Mouse (Mus musculus) CH12.LX (cell line): Measurements from ENCODE around the gene Abcc3. TPM values are rescaled to one million over a fixed set of nuclear protein-coding genes. Genes with fewer than 3 reads are reported as not detected.

Source experiments
- DNase-seq: peaks from one replicate; pipeline ENCODE4 v3.0.0-alpha.2; 2013; ENCODE audit errors: extremely low read depth
- H3K27ac ChIP-seq: 2 replicates; pipeline ENCODE4 v1.5.1; 2012; ENCODE audit warnings: low read depth, mild to moderate bottlenecking, control low read depth, moderate library complexity; ENCODE audit not compliant: insufficient read depth
- H3K27me3 ChIP-seq: replicated peaks from 2 replicates; pipeline ENCODE3; 2012; ENCODE audit warnings: inconsistent platforms
- H3K36me3 ChIP-seq, 2 experiments: replicated peaks in 1 of 2; 2 replicates each; pipeline versions ENCODE3 to v1.6.1; 2012; ENCODE audit warnings: inconsistent platforms in 1 of 2, low read length in 1 of 2, mild to moderate bottlenecking in 1 of 2, mixed read lengths in 1 of 2, moderate library complexity in 1 of 2; ENCODE audit not compliant: control insufficient read depth in 1 of 2, insufficient read depth in 1 of 2
- H3K4me1 ChIP-seq, 2 experiments: 2 replicates each; pipeline ENCODE4 v1.6.1; 2012; ENCODE audit warnings: inconsistent platforms in 1 of 2, moderate library complexity in 1 of 2; ENCODE audit not compliant: insufficient read depth in 2 of 2, control insufficient read depth in 1 of 2
- H3K4me2 ChIP-seq: 2 replicates; pipeline ENCODE4 v1.6.1; 2012; ENCODE audit warnings: low read depth, mild to moderate bottlenecking, control low read depth; ENCODE audit not compliant: poor library complexity, insufficient read depth, severe bottlenecking
- H3K4me3 ChIP-seq, 3 experiments: fragments of 150-350 bp in 1 of 3; sonication (generic) in 1 of 3; replicated peaks in 1 of 3; 2 replicates each; pipeline versions ENCODE3 to v1.5.1; 2011 to 2012; ENCODE audit warnings: low read depth in 2 of 3, low read length in 2 of 3, mild to moderate bottlenecking in 2 of 3, moderate library complexity in 2 of 3, control low read depth in 1 of 3, improper control_type of control experiment in 1 of 3, inconsistent platforms in 1 of 3, mixed read lengths in 1 of 3; ENCODE audit not compliant: poor library complexity in 1 of 3
- H3K79me2 ChIP-seq: replicated peaks from 2 replicates; pipeline ENCODE4 v1.6.1; 2012; ENCODE audit warnings: mild to moderate bottlenecking, moderate library complexity; ENCODE audit not compliant: control insufficient read depth, poor library complexity, insufficient read depth, severe bottlenecking; ENCODE audit errors: extremely low read depth
- H3K9ac ChIP-seq: 2 replicates; pipeline ENCODE4 v1.6.1; 2012; ENCODE audit warnings: low read depth, mild to moderate bottlenecking, control low read depth, moderate library complexity; ENCODE audit not compliant: insufficient read depth
- H3K9me3 ChIP-seq: replicated peaks from 2 replicates; pipeline ENCODE3; 2012; ENCODE audit warnings: low read length, inconsistent platforms, mixed read lengths
- BHLHE40 ChIP-seq: IDR thresholded peaks from 2 replicates; pipeline ENCODE4 v1.6.1; 2011; ENCODE audit warnings: mild to moderate bottlenecking, low read depth, low read length, improper control_type of control experiment
- CHD1 ChIP-seq: IDR thresholded peaks from 2 replicates; pipeline ENCODE4 v1.6.1; 2012; ENCODE audit warnings: low read depth, low read length, improper control_type of control experiment, inconsistent platforms
- CHD2 ChIP-seq: IDR thresholded peaks from 2 replicates; pipeline ENCODE4 v1.6.1; 2011; ENCODE audit warnings: low read length, improper control_type of control experiment
- CTCF ChIP-seq, 2 experiments: IDR thresholded peaks in 1 of 2; conservative IDR thresholded peaks in 1 of 2; 2 replicates each; pipeline ENCODE4 v1.5.1; 2011 to 2012; ENCODE audit warnings: low read depth in 2 of 2, low read length in 2 of 2, improper control_type of control experiment in 1 of 2, inconsistent platforms in 1 of 2, mild to moderate bottlenecking in 1 of 2, moderate library complexity in 1 of 2
- E2F4 ChIP-seq: IDR thresholded peaks from 2 replicates; pipeline ENCODE4 v1.6.1; 2011; ENCODE audit warnings: low read depth, low read length, improper control_type of control experiment; ENCODE audit not compliant: insufficient replicate concordance
- ELF1 ChIP-seq: IDR thresholded peaks from 2 replicates; pipeline ENCODE4 v1.6.1; 2014; ENCODE audit warnings: low read depth, mild to moderate bottlenecking, inconsistent platforms, low read length, improper control_type of control experiment
- EP300 ChIP-seq: IDR thresholded peaks from 2 replicates; pipeline ENCODE4 v1.6.1; 2011; ENCODE audit warnings: low read length, improper control_type of control experiment
- ETS1 ChIP-seq: conservative IDR thresholded peaks from 2 replicates; pipeline ENCODE4 v1.6.1; 2012; ENCODE audit warnings: low read depth, mild to moderate bottlenecking, inconsistent platforms, low read length, improper control_type of control experiment, moderate library complexity
- GABPA ChIP-seq: IDR thresholded peaks from 2 replicates; pipeline ENCODE4 v1.6.1; 2012; ENCODE audit warnings: low read depth, low read length, improper control_type of control experiment, inconsistent platforms; ENCODE audit not compliant: insufficient replicate concordance
- HCFC1 ChIP-seq: IDR thresholded peaks from 2 replicates; pipeline ENCODE4 v1.6.1; 2012; ENCODE audit warnings: low read depth, mild to moderate bottlenecking, inconsistent platforms, low read length, improper control_type of control experiment
- IRF4 ChIP-seq: IDR thresholded peaks from 2 replicates; pipeline ENCODE4 v1.6.1; 2014; ENCODE audit warnings: low read depth, mild to moderate bottlenecking, inconsistent platforms, low read length, improper control_type of control experiment
- JUN ChIP-seq: IDR thresholded peaks from 2 replicates; pipeline ENCODE4 v1.6.1; 2011; ENCODE audit warnings: low read depth, mild to moderate bottlenecking, low read length, improper control_type of control experiment, moderate library complexity; ENCODE audit not compliant: insufficient read depth
- JUND ChIP-seq: conservative IDR thresholded peaks from 2 replicates; pipeline ENCODE4 v1.6.1; 2011; ENCODE audit warnings: low read depth, low read length, improper control_type of control experiment
- KAT2A ChIP-seq: IDR thresholded peaks from 2 replicates; pipeline ENCODE4 v1.6.1; 2012; ENCODE audit warnings: low read length, improper control_type of control experiment, inconsistent platforms; ENCODE audit not compliant: insufficient replicate concordance
- MAFK ChIP-seq: IDR thresholded peaks from 2 replicates; pipeline ENCODE4 v1.6.1; 2011; ENCODE audit warnings: low read length, improper control_type of control experiment; ENCODE audit not compliant: insufficient replicate concordance
- MAX ChIP-seq: IDR thresholded peaks from 2 replicates; pipeline ENCODE4 v1.6.1; 2011; ENCODE audit warnings: low read length, improper control_type of control experiment
- MAZ ChIP-seq: IDR thresholded peaks from 2 replicates; pipeline ENCODE4 v1.6.1; 2012; ENCODE audit warnings: low read depth, mild to moderate bottlenecking, inconsistent platforms, low read length, improper control_type of control experiment, moderate library complexity
- MEF2A ChIP-seq: IDR thresholded peaks from 2 replicates; pipeline ENCODE4 v1.6.1; 2014; ENCODE audit warnings: low read depth, mild to moderate bottlenecking, inconsistent platforms, low read length, improper control_type of control experiment, borderline replicate concordance
- MXI1 ChIP-seq: IDR thresholded peaks from 2 replicates; pipeline ENCODE4 v1.6.1; 2011; ENCODE audit warnings: mild to moderate bottlenecking, low read depth, low read length, improper control_type of control experiment
- MYC ChIP-seq: IDR thresholded peaks from 2 replicates; pipeline ENCODE4 v1.6.1; 2011; ENCODE audit warnings: low read depth, mild to moderate bottlenecking, improper control_type of control experiment, low read length
- NELFE ChIP-seq: IDR thresholded peaks from 2 replicates; pipeline ENCODE4 v1.6.1; 2011; ENCODE audit warnings: low read depth, low read length, improper control_type of control experiment
- NRF1 ChIP-seq: IDR thresholded peaks from 2 replicates; pipeline ENCODE4 v1.6.1; 2014; ENCODE audit warnings: low read depth, mild to moderate bottlenecking, inconsistent platforms, low read length, improper control_type of control experiment, moderate library complexity
- PAX5 ChIP-seq: IDR thresholded peaks from 2 replicates; pipeline ENCODE4 v1.6.1; 2012; ENCODE audit warnings: low read length, inconsistent platforms, mixed read lengths
- POLR2A ChIP-seq: IDR thresholded peaks from 2 replicates; pipeline ENCODE4 v1.6.1; 2011; ENCODE audit warnings: low read depth, mild to moderate bottlenecking, improper control_type of control experiment, low read length
- POLR2AphosphoS2 ChIP-seq: IDR thresholded peaks from 2 replicates; pipeline ENCODE4 v1.6.1; 2011; ENCODE audit warnings: low read depth, low read length, improper control_type of control experiment
- RAD21 ChIP-seq: IDR thresholded peaks from 2 replicates; pipeline ENCODE4 v1.6.1; 2011; ENCODE audit warnings: low read depth, mild to moderate bottlenecking, low read length, improper control_type of control experiment, moderate library complexity
- RCOR1 ChIP-seq: conservative IDR thresholded peaks from 2 replicates; pipeline ENCODE4 v1.6.1; 2012; ENCODE audit warnings: low read depth, mild to moderate bottlenecking, inconsistent platforms, low read length, improper control_type of control experiment
- SIN3A ChIP-seq: IDR thresholded peaks from 2 replicates; pipeline ENCODE4 v1.6.1; 2012; ENCODE audit warnings: low read length, improper control_type of control experiment, inconsistent platforms
- SMC3 ChIP-seq: IDR thresholded peaks from 2 replicates; pipeline ENCODE4 v1.6.1; 2011; ENCODE audit warnings: low read depth, low read length, improper control_type of control experiment
- TBP ChIP-seq: conservative IDR thresholded peaks from 2 replicates; pipeline ENCODE4 v1.6.1; 2011; ENCODE audit warnings: low read depth, low read length, improper control_type of control experiment
- TCF12 ChIP-seq: IDR thresholded peaks from 2 replicates; pipeline ENCODE4 v1.6.1; 2014; ENCODE audit warnings: low read depth, mild to moderate bottlenecking, inconsistent platforms, low read length, improper control_type of control experiment
- UBTF ChIP-seq: IDR thresholded peaks from 2 replicates; pipeline ENCODE4 v1.6.1; 2012; ENCODE audit warnings: low read depth, mild to moderate bottlenecking, inconsistent platforms, low read length, improper control_type of control experiment, moderate library complexity
- USF1 ChIP-seq: IDR thresholded peaks from 2 replicates; pipeline ENCODE4 v1.6.1; 2014; ENCODE audit warnings: low read depth, mild to moderate bottlenecking, inconsistent platforms, low read length, improper control_type of control experiment
- USF2 ChIP-seq: conservative IDR thresholded peaks from 2 replicates; pipeline ENCODE4 v1.6.1; 2011; ENCODE audit warnings: low read depth, low read length, improper control_type of control experiment
- ZC3H11A ChIP-seq: IDR thresholded peaks from 2 replicates; pipeline ENCODE4 v1.6.1; 2012; ENCODE audit warnings: low read depth, mild to moderate bottlenecking, inconsistent platforms, low read length, improper control_type of control experiment
- ZKSCAN1 ChIP-seq: IDR thresholded peaks from 2 replicates; pipeline ENCODE4 v1.6.1; 2012; ENCODE audit warnings: low read depth, inconsistent platforms, low read length, improper control_type of control experiment, borderline replicate concordance
- ZMIZ1 ChIP-seq: IDR thresholded peaks from 2 replicates; pipeline ENCODE4 v1.6.1; 2012; ENCODE audit warnings: low read depth, mild to moderate bottlenecking, inconsistent platforms, low read length, improper control_type of control experiment
- ZNF384 ChIP-seq: IDR thresholded peaks from 2 replicates; pipeline ENCODE4 v1.6.1; 2012; ENCODE audit warnings: low read depth, low read length, improper control_type of control experiment, inconsistent platforms
- dilution Hi-C: fragments of 300-500 bp; cut with MboI; formaldehyde crosslinking; loops from 2 replicates; pipeline ENCODE4 v1.14.3; 2020; ENCODE audit warnings: low sequenced_read_pairs; ENCODE audit not compliant: extremely low pct_unique_long_range_greater_than_20kb, extremely low pct_ligation_motif_present
- in situ Hi-C: fragments of 300-500 bp; cut with MboI; formaldehyde crosslinking; loops from 3 replicates; pipeline ENCODE4 v1.14.3; 2019; ENCODE audit warnings: low sequenced_read_pairs, low pct_ligation_motif_present, low pct_unique_long_range_greater_than_20kb, mixed read lengths
- polyA plus RNA-seq: library from polyadenylated mRNA; unstranded; fragments of >175 nt; gene quantifications from 2 replicates; pipeline ENCODE4 v1.2.1, GENCODE M21; 2012; ENCODE audit warnings: low read depth; ENCODE audit not compliant: insufficient read length
- total RNA-seq, 2 experiments: library from RNA; depleted of rRNA; stranded (reverse); fragments of 300-350 nt in 1 of 2; fragments of >200 nt in 1 of 2; gene quantifications; 2 replicates each; pipeline ENCODE4 v1.2.3; 2012 to 2014

Gene Abcc3
- total and polyA plus RNA-seq, 3 experiments: 0.21 to 0.66 (median 0.40) TPM

- TF ChIP-seq POLR2A (no peak), TBP (no peak), ZNF384 (peak; percentile 88), TCF12 (peak; percentile 82), MYC (peak; percentile 86), RCOR1 (peak; percentile 94), MEF2A (peak; percentile 74; the same call in 1 of the 2 replicates), ZKSCAN1 (no peak), CTCF (conservative IDR thresholded peaks at IDR 0.05 in 1 of 2, IDR thresholded peaks at IDR 0.05 in 1 of 2; ENCODE audit: low read depth in 2 of 2, low read length in 2 of 2) (no peak), USF1 (no peak), SIN3A (peak; percentile 38; the same call in 1 of the 2 replicates), RAD21 (no peak), MAX (peak; percentile 75), UBTF (no peak), KAT2A (no peak), MXI1 (peak; percentile 41; the same call in 1 of the 2 replicates), USF2 (no peak), HCFC1 (no peak), PAX5 (no peak), MAFK (no peak; the same call in 1 of the 2 replicates), ZC3H11A (no peak), E2F4 (no peak), POLR2AphosphoS2 (no peak), JUND (peak; percentile 86), JUN (peak; percentile 75), CHD2 (peak; percentile 29; the same call in 1 of the 2 replicates), ZMIZ1 (no peak), CHD1 (no peak), ELF1 (no peak), EP300 (peak; percentile 97), MAZ (no peak), NELFE (no peak), GABPA (no peak), BHLHE40 (peak; percentile 61), SMC3 (no peak), NRF1 (no peak), ETS1 (peak; percentile 71), IRF4 (peak; percentile 98)
- TF ChIP-seq, all 38 proteins: peak for 15
- no peaks in the 10 kb centered on the region for H3K27me3 ChIP-seq
- dilution Hi-C loops: no loop called here
- DNase-seq: peak; percentile 84
- peak overlapping the region; percentile 95 for H3K4me2 ChIP-seq
- H3K4me3 ChIP-seq: peak overlapping the region in 1 of 3 experiments; percentile 4
- no peak overlapping the region for H3K9ac ChIP-seq
- H3K79me2 ChIP-seq: no peaks in the 10 kb centered on the region
- peak overlapping the region; percentile 27 for H3K27ac ChIP-seq
- in situ Hi-C loops: no loop called here
- H3K9me3 ChIP-seq: no peaks in the 10 kb centered on the region
- no peaks in the 10 kb centered on the region for H3K36me3 ChIP-seq
- peaks cover 24 to 56% of the 10 kb centered on the region in 2 experiments for H3K4me1 ChIP-seq
These were observed 37.1 kb downstream of the Abcc3 start for GRCm38 (mm10) chr11:94355521-94356217.
